In genomic region chr16:21339061-21339459, GRCm38 (mm10) we compare ENCODE assay signal across 8 mouse cellular contexts.
DNase-seq lines count a peak whose midpoint lies in the region; ATAC-seq and TF ChIP-seq lines count a peak whose summit lies in the region.
"Had no signal": no experiment of that assay in that cellular context is flagged by ENCODE, and none has a peak within 500 bp of the region (broad histone marks: within the 10 kb centered on the region; RNA-seq: fewer than 3 reads in every experiment).

No protein-coding gene starts in this region.

- peaks cover 29% of the 10 kb centered on the region for H3K4me1 ChIP-seq in bone marrow macrophage, adult 2 months (ENCODE audit: control insufficient read depth, insufficient read depth, low read length)
- peaks cover 24% of the 10 kb centered on the region for H3K4me1 ChIP-seq in heart, embryonic 15.5 days (replicated peaks)
- peaks cover 22% of the 10 kb centered on the region for H3K4me1 ChIP-seq in lung, embryonic 14.5 days (ENCODE audit: insufficient read depth)
- H3K4me1 ChIP-seq in stomach, embryonic 14.5 days (ENCODE audit: control insufficient read depth, insufficient read depth, low read length), result peaks cover 31% of the 10 kb centered on the region

- TF ChIP-seq CTCF in bone marrow macrophage, adult 2 months (IDR thresholded peaks at IDR 0.05; ENCODE audit: low read depth, low read length), result no peak
- TF ChIP-seq CTCF in lung, embryonic 14.5 days (IDR thresholded peaks at IDR 0.05; ENCODE audit: low read depth), result no peak

- peak; percentile 73 for DNase-seq in cerebellum, postnatal 10 days
- peak; percentile 90 for DNase-seq in lung, embryonic 14.5 days
- DNase-seq in frontal cortex, postnatal 25 days (ENCODE audit: low spot score in 2 of 2), result no peak
- DNase-seq in right cerebral cortex, postnatal 36 days (ENCODE audit: low spot score in 2 of 2), result no peak

- ATAC-seq in heart, embryonic 15.5 days (replicated peaks; ENCODE audit: insufficient number of reproducible peaks, insufficient read depth, low FRiP score, low read depth), result peak; percentile 78
- peak; percentile 85 for ATAC-seq in lung, embryonic 14.5 days (ENCODE audit: insufficient read depth)
- ATAC-seq in stomach, embryonic 14.5 days (ENCODE audit: insufficient number of reproducible peaks, insufficient read depth, low FRiP score, low read depth), result peak; percentile 70; the same call in 1 of the 2 replicates

- no peaks in the 10 kb centered on the region for H3K36me3 ChIP-seq in heart, embryonic 15.5 days
- no peaks in the 10 kb centered on the region for H3K36me3 ChIP-seq in lung, embryonic 14.5 days (ENCODE audit: insufficient read depth)
- H3K36me3 ChIP-seq in stomach, embryonic 14.5 days (ENCODE audit: control insufficient read depth, insufficient read depth, low read length), result no peaks in the 10 kb centered on the region

- peak overlapping the region; percentile 32 for H3K4me2 ChIP-seq in heart, embryonic 15.5 days
- peak overlapping the region; percentile 24 for H3K4me2 ChIP-seq in lung, embryonic 14.5 days
- H3K4me2 ChIP-seq in stomach, embryonic 14.5 days (replicated peaks; ENCODE audit: low read depth, low read length), result peak overlapping the region; percentile 26; the same call in 1 of the 2 replicates

- no peaks in the 10 kb centered on the region for H3K9me3 ChIP-seq in heart, embryonic 15.5 days (replicated peaks)
- no peaks in the 10 kb centered on the region for H3K9me3 ChIP-seq in lung, embryonic 14.5 days (ENCODE audit: low read depth, low read length)
- H3K9me3 ChIP-seq in stomach, embryonic 14.5 days (ENCODE audit: control insufficient read depth, low read depth, low read length), result no peaks in the 10 kb centered on the region

- peak overlapping the region; percentile 67 for H3K27ac ChIP-seq in bone marrow macrophage, adult 2 months (ENCODE audit: insufficient read depth, low read depth, low read length)
- H3K27ac ChIP-seq in heart, embryonic 15.5 days, result peak overlapping the region; percentile 94
- peak overlapping the region; percentile 93 for H3K27ac ChIP-seq in lung, embryonic 14.5 days (ENCODE audit: low read depth)
- peak overlapping the region; percentile 93 for H3K27ac ChIP-seq in stomach, embryonic 14.5 days (ENCODE audit: low read length)
- H3K27ac ChIP-seq: liver, embryonic 14.5 days had no signal

- H3K27me3 ChIP-seq in heart, embryonic 15.5 days, result no peaks in the 10 kb centered on the region
- H3K27me3 ChIP-seq in lung, embryonic 14.5 days (ENCODE audit: insufficient read depth, low read length), result no peaks in the 10 kb centered on the region
- H3K27me3 ChIP-seq in stomach, embryonic 14.5 days (ENCODE audit: control insufficient read depth, insufficient read depth, low read length), result no peaks in the 10 kb centered on the region

- TF ChIP-seq POLR2A in bone marrow macrophage, adult 2 months (IDR thresholded peaks at IDR 0.05; ENCODE audit: borderline replicate concordance, low read depth, low read length), result no peak

- H3K9ac ChIP-seq in heart, embryonic 15.5 days, result peak overlapping the region; percentile 1; the same call in 1 of the 2 replicates
- H3K9ac ChIP-seq in lung, embryonic 14.5 days, result peak overlapping the region; percentile 31
- H3K9ac ChIP-seq in stomach, embryonic 14.5 days (replicated peaks; ENCODE audit: low read depth, low read length), result no peak overlapping the region
- H3K9ac ChIP-seq: liver, embryonic 14.5 days had no signal

- H3K4me3 ChIP-seq in bone marrow macrophage, adult 2 months (ENCODE audit: insufficient read depth, low read length), result no peak overlapping the region
- no peak overlapping the region for H3K4me3 ChIP-seq in heart, embryonic 15.5 days
- H3K4me3 ChIP-seq in lung, embryonic 14.5 days (ENCODE audit: low read depth, low read length), result no peak overlapping the region
- no peak overlapping the region for H3K4me3 ChIP-seq in stomach, embryonic 14.5 days (ENCODE audit: low read depth, low read length)

- 51% methylated on average over 6 of the region's 6 CpGs for WGBS in heart, embryonic 15.5 days
- 32% methylated on average over 6 of the region's 6 CpGs for WGBS in lung, embryonic 14.5 days
- 42% methylated on average over 6 of the region's 6 CpGs for WGBS in stomach, embryonic 14.5 days

Comparison
In these comparisons a context has a peak if more than half of its experiments do, and no peak if none do; other contexts are left out.
1. DNase-seq: peak in cerebellum, postnatal 10 days (2 of 2) and lung, embryonic 14.5 days (single experiment); none in frontal cortex, postnatal 25 days (0 of 2) and right cerebral cortex, postnatal 36 days (0 of 2).
2. Peak in every context shown above with its lines, with median percentiles within 50 percentile points of each other: H3K27ac ChIP-seq, ATAC-seq and H3K4me2 ChIP-seq.